Mouse (Mus musculus) limb, embryonic 13.5 days (tissue): ENCODE results near the gene Hnrnpu. TPM values are rescaled to one million over a fixed set of nuclear protein-coding genes. Genes with fewer than 3 reads are reported as not detected.
"Not testable (repeated sequence)": the region's sequence is repeated elsewhere in the genome, so short reads cannot be mapped to it uniquely, and the experiment has no call there.

ENCODE experiments used
- ATAC-seq: fragments of 200-750 bp; cut with Nextera tagmentation; 2 replicates; pipeline ENCODE4 v1.8.0; 2017; ENCODE audit warnings: low read depth, moderate number of reproducible peaks, moderate TSS enrichment; ENCODE audit not compliant: low FRiP score
- H3K27ac ChIP-seq: fragments of 300-500 bp; sonication (generic); 2 replicates; pipeline ENCODE4 v1.5.1; 2015; ENCODE audit warnings: inconsistent platforms, mild to moderate bottlenecking, moderate library complexity
- H3K27me3 ChIP-seq: fragments of 300-500 bp; sonication (generic); 2 replicates; pipeline ENCODE4 v1.6.1; 2015; ENCODE audit warnings: mild to moderate bottlenecking, inconsistent platforms
- H3K36me3 ChIP-seq: fragments of 300-500 bp; sonication (generic); 2 replicates; pipeline ENCODE4 v1.6.1; 2015; ENCODE audit warnings: inconsistent platforms, mild to moderate bottlenecking, moderate library complexity
- H3K4me1 ChIP-seq: fragments of 300-500 bp; sonication (generic); 2 replicates; pipeline ENCODE4 v1.6.1; 2015; ENCODE audit warnings: inconsistent platforms
- H3K4me2 ChIP-seq: fragments of 300-500 bp; sonication (generic); replicated peaks from 2 replicates; pipeline ENCODE4 v1.6.1; 2015; ENCODE audit warnings: inconsistent platforms, mild to moderate bottlenecking, moderate library complexity
- H3K4me3 ChIP-seq: fragments of 300-500 bp; sonication (generic); 2 replicates; pipeline ENCODE4 v1.5.1; 2015; ENCODE audit warnings: moderate library complexity, mild to moderate bottlenecking, inconsistent platforms
- H3K9ac ChIP-seq: fragments of 300-500 bp; sonication (generic); 2 replicates; pipeline ENCODE4 v1.6.1; 2015; ENCODE audit warnings: mild to moderate bottlenecking, inconsistent platforms
- H3K9me3 ChIP-seq: fragments of 300-500 bp; sonication (generic); 2 replicates; pipeline ENCODE4 v1.6.1; 2016; ENCODE audit warnings: inconsistent platforms
- WGBS: fragments of 180-500 bp; shearing (Covaris S2); methylation state at CpG from one replicate; pipeline ENCODE4 v1.1.7; 2015; 5-methylcytosine and 5-hydroxymethylcytosine counted together
- polyA plus RNA-seq: library from polyadenylated mRNA; unstranded; fragments of >200 nt; fragmentation: Nextera tagmentation; extraction: Ambion mirVana; gene quantifications from 2 replicates; pipeline ENCODE4 v1.2.1, GENCODE M21; 2015

Gene Hnrnpu
- polyA plus RNA-seq, 1 experiment from 2014 or later = 344 TPM

DNA sequence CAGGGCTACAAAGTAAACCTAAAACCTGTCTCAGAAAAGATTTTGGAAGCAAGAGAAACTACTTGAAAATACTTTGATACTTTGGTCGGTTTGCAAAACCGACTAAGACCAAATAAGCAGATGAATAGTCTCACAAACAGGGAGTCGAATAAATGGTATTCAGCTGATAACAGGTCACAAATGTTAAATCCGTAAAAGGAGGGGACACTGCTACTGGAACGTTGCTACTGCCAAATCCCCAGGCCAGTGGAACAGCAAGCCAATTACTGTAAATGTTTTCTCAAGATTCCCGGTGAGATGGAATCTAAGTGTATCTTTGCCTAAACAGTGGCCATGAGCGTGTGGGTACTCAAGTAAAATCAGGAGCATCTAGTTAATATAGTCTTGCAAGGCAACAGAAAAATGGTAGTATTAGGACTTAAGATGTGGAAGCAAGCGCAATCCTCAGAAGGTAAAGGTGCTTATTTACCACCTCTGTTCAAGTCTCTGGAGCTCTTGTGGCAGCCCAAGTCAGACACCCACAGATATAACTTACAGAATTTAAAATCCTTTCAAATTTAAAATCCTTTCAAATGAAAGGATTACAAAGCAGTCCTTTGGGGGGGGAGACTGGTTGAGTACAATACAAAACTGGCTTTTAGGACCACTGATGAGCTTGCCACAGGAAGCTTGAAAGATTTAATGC lies 17.4 kb downstream of the Hnrnpu start:
- Histone ChIP-seq H3K27me3 (no peaks in the 10 kb centered on the region), H3K4me2 (peak overlapping the region; percentile 78), H3K9me3 (no peaks in the 10 kb centered on the region), H3K27ac (peak overlapping the region; percentile 100), H3K4me3 (peak overlapping the region; percentile 65), H3K4me1 (peaks cover 38% of the 10 kb centered on the region), H3K36me3 (peaks cover 41% of the 10 kb centered on the region), H3K9ac (peak overlapping the region; percentile 85)
- WGBS = 28% methylated on average over 8 of the region's 8 CpGs
- no peak for ATAC-seq

DNA sequence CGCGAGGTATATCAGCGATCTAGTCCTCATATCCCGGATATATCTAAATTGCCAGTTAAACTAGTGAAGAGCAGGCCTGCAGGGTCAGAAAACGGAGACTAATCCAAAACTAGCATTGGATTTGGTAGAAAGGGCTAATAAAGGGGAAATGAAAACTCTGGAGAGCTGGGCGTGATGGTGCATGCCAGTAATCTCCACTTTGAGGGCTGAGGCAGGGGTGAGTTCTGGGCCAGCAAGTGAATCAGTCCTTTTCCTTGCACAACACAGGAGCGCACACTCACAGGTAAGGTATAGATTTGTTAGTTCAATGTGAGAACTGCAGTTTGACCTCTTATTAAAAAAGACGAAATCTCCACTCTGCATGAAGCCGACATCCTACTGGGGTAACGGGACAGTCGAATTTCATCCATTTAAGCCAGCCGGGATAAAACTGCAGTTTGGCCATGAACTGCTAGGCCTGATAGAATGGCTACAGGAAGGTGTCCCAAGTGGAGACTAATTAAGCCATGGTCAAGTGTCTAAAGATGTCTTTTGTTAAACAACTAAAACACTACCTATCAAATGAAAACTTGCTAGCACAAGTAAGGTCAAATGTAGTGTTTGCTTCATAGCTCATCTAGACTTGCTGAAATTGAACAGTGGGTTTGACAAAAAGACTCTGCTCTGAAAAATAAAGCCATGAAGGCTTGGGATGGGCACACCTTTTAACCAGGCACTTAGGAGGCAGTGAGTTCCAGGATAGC lies 18.1 kb downstream of the Hnrnpu start:
- Histone ChIP-seq H3K27me3 (no peaks in the 10 kb centered on the region), H3K36me3 (peaks cover 34% of the 10 kb centered on the region), H3K4me3 (peak overlapping the region; percentile 65), H3K9me3 (no peaks in the 10 kb centered on the region), H3K4me1 (peaks cover 38% of the 10 kb centered on the region), H3K9ac (peak overlapping the region; percentile 85), H3K27ac (peak overlapping the region; percentile 100), H3K4me2 (peak overlapping the region; percentile 78)
- 1% methylated on average over 12 of the region's 12 CpGs for whole genome bisulfite sequencing
- ATAC-seq = peak; percentile 26; the same call in 1 of the 2 replicates

DNA sequence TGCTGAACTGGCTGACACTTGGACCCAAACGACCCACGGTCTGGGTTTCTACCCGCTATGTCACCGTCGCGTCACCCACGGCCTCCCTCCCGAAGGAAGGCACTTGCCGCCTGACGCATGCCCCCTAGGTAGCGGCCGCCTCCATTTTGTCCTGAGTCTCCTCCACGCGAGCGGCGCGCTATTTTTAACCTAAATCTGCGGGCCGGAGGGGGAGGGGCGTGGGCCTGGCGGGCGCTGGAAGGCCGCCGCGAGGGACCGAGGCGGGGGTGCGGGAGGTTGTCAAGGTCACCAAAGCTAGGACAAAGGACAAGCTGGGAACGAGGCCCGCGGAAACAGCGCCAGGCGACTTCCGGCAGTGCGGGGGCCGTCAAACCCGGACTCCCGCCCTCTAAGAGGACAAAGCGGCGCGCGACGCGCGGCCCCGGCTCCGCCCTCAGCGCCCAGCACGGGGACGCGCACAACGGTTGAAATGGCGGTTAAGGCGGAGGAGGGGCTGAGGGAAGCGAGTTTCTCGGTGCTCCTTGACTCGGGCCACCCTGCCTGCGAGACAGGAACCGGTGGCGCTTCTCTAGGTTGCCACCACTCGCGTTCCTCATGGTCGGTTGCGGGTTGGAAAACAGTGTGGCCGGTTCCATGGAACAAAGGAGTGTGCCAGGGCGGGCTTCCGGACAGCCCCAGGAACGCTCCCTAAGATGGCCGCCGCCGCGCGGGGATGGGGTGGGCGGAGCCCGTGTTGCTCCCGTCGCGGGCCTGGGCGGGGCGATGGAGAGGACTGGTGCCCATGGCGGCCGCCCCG lies 19.0 kb downstream of the Hnrnpu start, which contains the start of gene Cox20:
Cox20 (plus strand) TSS at position 742 of the 796 bp plus-strand sequence.
- Histone ChIP-seq H3K9me3 (no peaks in the 10 kb centered on the region), H3K36me3 (peaks cover 30% of the 10 kb centered on the region), H3K4me1 (peaks cover 38% of the 10 kb centered on the region), H3K9ac (peak within 1 kb of the TSS; percentile 85), H3K27me3 (no peaks in the 10 kb centered on the region), H3K27ac (peak within 1 kb of the TSS; percentile 100), H3K4me2 (peak within 1 kb of the TSS; percentile 78), H3K4me3 (peak within 1 kb of the TSS; percentile 65)
- under 1% methylated on average over 82 of the region's 83 CpGs for WGBS
- peak; percentile 95 for ATAC-seq

DNA sequence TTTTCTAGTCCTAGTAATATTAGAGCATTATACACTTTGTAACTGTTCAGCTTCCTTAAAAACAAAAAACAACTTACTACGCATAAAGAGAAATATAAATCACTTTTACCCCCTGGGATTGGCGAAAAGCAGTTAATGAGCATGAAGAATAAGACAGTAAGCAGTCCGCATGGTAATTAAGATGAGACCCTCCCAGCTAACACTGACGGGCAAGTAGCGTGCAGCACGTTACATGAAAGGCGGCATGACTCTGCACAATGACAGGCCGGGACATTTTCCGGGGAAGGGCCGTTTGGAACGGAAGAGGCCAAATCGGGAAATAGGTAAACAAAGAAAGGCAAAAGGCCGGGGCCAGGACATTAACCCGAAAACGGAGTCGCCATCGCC lies 19.6 kb downstream of the Hnrnpu start:
- Histone ChIP-seq H3K36me3 (peaks cover 24% of the 10 kb centered on the region), H3K4me1 (peaks cover 34% of the 10 kb centered on the region), H3K27ac (peak overlapping the region; percentile 100), H3K9me3 (no peaks in the 10 kb centered on the region), H3K9ac (peak overlapping the region; percentile 85), H3K4me2 (peak overlapping the region; percentile 78), H3K27me3 (no peaks in the 10 kb centered on the region), H3K4me3 (peak overlapping the region; percentile 65)
- peak; percentile 60 for ATAC-seq
- under 1% methylated on average over 17 of the region's 17 CpGs for WGBS

DNA sequence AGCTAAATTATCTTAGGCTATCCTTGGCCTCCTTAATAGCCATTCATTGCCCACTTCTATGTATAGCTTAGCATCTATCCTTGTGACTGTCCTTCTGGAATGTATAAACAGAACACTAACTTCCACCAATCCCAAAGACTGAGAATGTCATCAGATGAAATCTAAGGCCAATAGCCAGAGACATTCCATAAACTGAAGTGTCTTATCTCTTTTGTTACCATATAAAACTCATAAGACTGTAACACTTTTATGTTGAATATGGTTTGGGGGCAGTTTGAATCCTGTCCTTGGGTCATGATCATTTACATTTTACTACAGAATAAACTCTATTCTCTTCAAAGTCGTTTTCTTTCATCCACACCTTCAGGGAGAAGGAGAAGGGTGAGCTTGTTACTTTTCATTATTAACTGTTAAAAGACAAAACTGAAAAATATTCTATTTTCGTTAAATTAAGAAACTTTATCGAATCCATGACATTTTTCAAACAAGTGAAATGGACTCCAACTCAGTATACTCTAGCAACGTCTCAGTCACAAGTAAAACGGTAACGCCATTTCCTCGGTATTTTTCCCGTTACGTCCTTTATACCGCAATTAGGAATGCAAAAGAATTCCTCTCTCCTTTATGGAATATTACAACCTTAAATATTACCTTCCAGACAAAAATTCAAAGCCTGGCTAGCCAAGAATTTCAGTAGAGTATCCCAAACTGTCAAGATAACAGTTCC lies 20.2 kb downstream of the Hnrnpu start:
- WGBS = 40% methylated on average over 10 of the region's 10 CpGs
- Histone ChIP-seq H3K9ac (peak overlapping the region; percentile 85), H3K4me2 (peak overlapping the region; percentile 78), H3K9me3 (no peaks in the 10 kb centered on the region), H3K4me3 (peak overlapping the region; percentile 65), H3K27ac (peak overlapping the region; percentile 100; the same call in 1 of the 2 replicates), H3K36me3 (peaks cover 18% of the 10 kb centered on the region), H3K27me3 (no peaks in the 10 kb centered on the region), H3K4me1 (peaks cover 29% of the 10 kb centered on the region)
- no peak for ATAC-seq

DNA sequence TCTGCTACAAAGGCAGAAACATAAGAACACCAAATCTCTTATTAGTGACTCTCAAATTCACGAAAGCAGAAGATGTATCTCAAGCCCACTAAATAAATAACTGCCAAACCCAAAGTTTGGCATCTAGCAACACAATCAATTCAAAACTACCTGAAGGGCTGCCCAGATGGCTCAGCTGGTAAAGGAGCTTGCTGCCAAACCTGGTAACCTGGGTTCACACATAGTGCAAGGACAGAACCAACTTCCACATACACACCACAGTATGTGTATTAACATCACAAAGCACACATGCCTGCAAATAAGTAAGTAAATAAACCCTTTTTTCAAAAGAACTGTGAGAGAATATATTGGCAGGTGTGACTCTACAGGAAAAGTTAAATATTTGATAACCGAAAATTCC lies 23.4 kb downstream of the Hnrnpu start:
- Histone ChIP-seq H3K9ac (no peak overlapping the region), H3K4me2 (no peak overlapping the region), H3K36me3 (no peaks in the 10 kb centered on the region), H3K4me1 (peaks cover 5% of the 10 kb centered on the region; the same call in 1 of the 2 replicates), H3K9me3 (no peaks in the 10 kb centered on the region), H3K27me3 (no peaks in the 10 kb centered on the region), H3K27ac (no peak overlapping the region), H3K4me3 (no peak overlapping the region)
- 93% methylated on average over 2 of the region's 2 CpGs for WGBS
- no peak for ATAC-seq

DNA sequence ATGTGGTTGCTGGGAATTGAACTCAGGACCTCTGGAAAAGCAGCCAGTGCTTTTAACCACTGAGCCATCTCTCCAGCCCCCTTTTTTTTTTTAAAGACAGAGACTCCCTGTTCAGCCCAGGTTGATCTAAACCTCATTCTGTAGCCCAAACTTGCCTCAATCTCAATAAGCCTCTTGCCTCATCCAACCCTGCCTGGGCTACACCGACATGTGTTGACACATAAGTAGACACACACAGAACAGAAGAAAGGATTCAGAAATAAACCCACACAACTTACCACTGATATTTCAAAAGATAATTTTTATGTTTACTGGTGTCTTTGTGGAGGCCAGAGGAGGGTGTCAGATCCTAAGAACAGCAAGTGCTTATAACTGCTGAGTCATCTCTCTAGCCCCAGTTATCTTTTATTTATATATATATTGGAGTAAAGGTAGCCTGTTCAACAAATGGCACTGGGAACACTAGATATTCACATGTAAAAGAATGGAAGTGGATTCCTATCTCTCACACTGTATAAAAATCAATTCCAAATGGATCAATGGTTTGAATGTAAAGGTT lies 24.5 kb downstream of the Hnrnpu start:
- Histone ChIP-seq H3K9ac (no peak overlapping the region), H3K36me3 (no peaks in the 10 kb centered on the region), H3K27me3 (no peaks in the 10 kb centered on the region), H3K4me2 (no peak overlapping the region), H3K4me3 (no peak overlapping the region), H3K9me3 (no peaks in the 10 kb centered on the region), H3K4me1 (peaks cover 5% of the 10 kb centered on the region; the same call in 1 of the 2 replicates), H3K27ac (no peak overlapping the region)
- 97% methylated on average over 1 of the region's 1 CpGs for WGBS
- ATAC-seq = no peak

DNA sequence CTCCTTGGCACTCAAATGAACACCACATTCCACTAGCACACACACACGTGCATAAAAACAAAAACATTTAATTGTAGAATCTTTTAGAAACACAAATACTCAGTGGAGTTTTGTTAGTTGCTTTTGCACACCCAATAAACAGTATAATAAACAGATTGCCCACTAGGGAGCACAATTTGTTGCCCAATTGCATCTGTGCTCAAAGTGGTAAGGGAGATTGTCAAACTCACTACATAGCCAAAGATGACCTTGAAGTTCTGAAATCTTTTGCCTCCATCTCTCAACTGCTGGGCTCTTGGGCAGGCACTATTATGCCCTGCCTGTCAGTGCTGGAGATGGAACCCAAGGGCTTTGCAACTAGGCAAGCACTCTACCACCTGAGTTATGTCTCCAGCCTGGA lies 27.5 kb downstream of the Hnrnpu start:
- Histone ChIP-seq H3K4me2 (no peak overlapping the region), H3K36me3 (no peaks in the 10 kb centered on the region), H3K27ac (no peak overlapping the region), H3K27me3 (no peaks in the 10 kb centered on the region), H3K9ac (no peak overlapping the region), H3K9me3 (no peaks in the 10 kb centered on the region), H3K4me3 (no peak overlapping the region), H3K4me1 (no peaks in the 10 kb centered on the region)
- ATAC-seq = no peak
- WGBS = 55% methylated on average over 1 of the region's 1 CpGs

DNA sequence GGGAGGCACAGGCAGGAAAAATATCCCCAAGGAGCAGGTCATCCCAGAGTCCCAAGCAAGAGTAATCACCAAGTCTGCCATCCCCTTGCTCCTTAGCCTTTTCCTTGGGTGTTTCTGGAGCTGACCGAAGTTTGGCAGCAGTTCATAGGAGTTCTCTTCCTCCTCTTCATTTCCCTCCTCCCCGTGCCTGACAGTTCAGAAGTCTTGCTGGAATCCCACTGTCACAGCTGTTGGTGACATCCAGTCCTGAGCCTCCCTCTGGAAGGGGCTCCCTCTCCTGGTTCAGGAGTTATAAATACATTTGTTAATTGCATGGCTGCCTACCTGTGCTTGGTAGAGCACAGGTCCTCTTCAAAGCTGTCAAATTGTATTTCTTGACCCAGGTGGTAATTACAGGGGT lies 28.1 kb downstream of the Hnrnpu start:
- no peak overlapping the region for H3K4me3 ChIP-seq
- H3K4me1 ChIP-seq = no peaks in the 10 kb centered on the region
- 66% methylated on average over 2 of the region's 2 CpGs for WGBS
- peak overlapping the region; percentile 4; the same call in 1 of the 2 replicates for H3K9ac ChIP-seq
- no peak for ATAC-seq
- H3K27ac ChIP-seq = no peak overlapping the region
- no peaks in the 10 kb centered on the region for H3K9me3 ChIP-seq
- no peaks in the 10 kb centered on the region for H3K36me3 ChIP-seq
- H3K4me2 ChIP-seq = no peak overlapping the region
- no peaks in the 10 kb centered on the region for H3K27me3 ChIP-seq

DNA sequence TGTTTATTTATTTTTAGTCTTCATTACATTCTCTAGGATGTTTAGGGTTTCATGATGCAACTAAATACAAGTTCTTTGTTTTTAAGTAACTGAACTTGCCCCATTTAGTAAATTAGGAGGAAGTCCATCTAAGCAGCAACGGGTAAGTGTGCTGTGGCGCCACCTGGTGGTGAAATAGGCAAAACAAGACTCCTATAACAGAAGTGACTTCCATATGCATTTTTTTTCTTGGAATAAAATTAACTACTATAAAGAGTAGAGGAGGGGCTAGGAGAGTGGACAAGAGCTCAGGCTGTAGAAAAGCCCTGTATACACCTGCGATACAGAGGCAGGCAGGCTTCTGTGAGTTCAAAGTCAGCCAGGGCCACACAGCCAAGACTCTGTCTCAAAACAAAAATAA lies 34.2 kb downstream of the Hnrnpu start:
- Histone ChIP-seq H3K4me3 (no peak overlapping the region), H3K27me3 (no peaks in the 10 kb centered on the region), H3K4me2 (no peak overlapping the region), H3K9ac (no peak overlapping the region), H3K27ac (no peak overlapping the region), H3K36me3 (no peaks in the 10 kb centered on the region), H3K4me1 (no peaks in the 10 kb centered on the region), H3K9me3 (peaks cover 11% of the 10 kb centered on the region; the same call in 1 of the 2 replicates)
- 29% methylated on average over 3 of the region's 3 CpGs for WGBS
- ATAC-seq = no peak

DNA sequence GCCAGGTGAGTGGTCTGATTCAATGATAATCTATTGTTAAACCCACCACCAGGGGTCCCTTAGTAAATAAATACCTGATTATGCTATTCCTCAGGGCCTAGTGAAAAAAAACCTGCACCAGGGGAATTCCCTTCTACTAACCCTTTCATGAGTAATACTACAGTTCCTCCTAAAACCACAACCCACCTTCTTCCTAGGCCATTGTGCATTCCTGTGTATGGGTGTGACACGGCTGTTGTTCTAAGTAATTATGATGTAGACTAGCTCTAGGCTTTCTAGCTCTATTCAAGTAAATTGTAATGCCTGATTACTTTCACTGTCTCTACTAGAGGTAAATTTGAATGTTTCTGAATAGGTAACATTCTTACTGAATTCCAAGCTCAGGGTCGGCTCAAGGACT lies 36.3 kb downstream of the Hnrnpu start:
- not testable (repeated sequence) for H3K9ac ChIP-seq, H3K4me1 ChIP-seq, ATAC-seq, H3K4me2 ChIP-seq, H3K36me3 ChIP-seq, H3K4me3 ChIP-seq, H3K27ac ChIP-seq, H3K27me3 ChIP-seq
- 90% methylated on average over 2 of the region's 2 CpGs for WGBS
- H3K9me3 ChIP-seq = peaks cover 11% of the 10 kb centered on the region; the same call in 1 of the 2 replicates
